Mouse (Mus musculus) cerebellum, adult 8-10 months (tissue): Measurements from ENCODE around the gene Mical2.

Source experiments
- DNase-seq: peaks from one replicate; pipeline ENCODE4 v3.0.0; 2022

Gene Mical2

GRCm38 (mm10) chr7:112209621-112210020 is 16.0 kb upstream of the Mical2 start:
- no peak for DNase-seq

- no peak for DNase-seq
Measured at GRCm38 (mm10) chr7:112212921-112213721, 12.5 kb upstream of the Mical2 start.

- no peak for DNase-seq
Measured at GRCm38 (mm10) chr7:112215871-112216270, 9.8 kb upstream of the Mical2 start.

- DNase-seq, result no peak
Measured at GRCm38 (mm10) chr7:112216720-112217119, 8.9 kb upstream of the Mical2 start.

GRCm38 (mm10) chr7:112217208-112217607 is 8.4 kb upstream of the Mical2 start:
- no peak for DNase-seq

- DNase-seq, result no peak
Measured at GRCm38 (mm10) chr7:112222733-112223524, 2.7 kb upstream of the Mical2 start.

- DNase-seq, result no peak
Measured at GRCm38 (mm10) chr7:112224854-112225253, 802 bp upstream of the Mical2 start.

- DNase-seq, result no peak
Measured at GRCm38 (mm10) chr7:112226446-112227265, 1.0 kb downstream of the Mical2 start.

GRCm38 (mm10) chr7:112227266-112227562 is 1.6 kb downstream of the Mical2 start:
- no peak for DNase-seq

- DNase-seq, result no peak
Measured at GRCm38 (mm10) chr7:112228827-112229498, 3.3 kb downstream of the Mical2 start.

- DNase-seq, result no peak
Measured at GRCm38 (mm10) chr7:112231731-112232130, 6.1 kb downstream of the Mical2 start.

- DNase-seq, result no peak
Measured at GRCm38 (mm10) chr7:112233345-112234005, 7.8 kb downstream of the Mical2 start.

- DNase-seq, result no peak
Measured at GRCm38 (mm10) chr7:112234410-112234809, 8.8 kb downstream of the Mical2 start.

- no peak for DNase-seq
Measured at GRCm38 (mm10) chr7:112235493-112235892, 9.8 kb downstream of the Mical2 start.

GRCm38 (mm10) chr7:112237211-112237610 is 11.6 kb downstream of the Mical2 start:
- DNase-seq, result no peak

- DNase-seq, result no peak
Measured at GRCm38 (mm10) chr7:112237868-112238267, 12.2 kb downstream of the Mical2 start.

- DNase-seq, result no peak
Measured at GRCm38 (mm10) chr7:112238768-112239728, 13.4 kb downstream of the Mical2 start.

- DNase-seq, result no peak
Measured at GRCm38 (mm10) chr7:112240748-112241147, 15.1 kb downstream of the Mical2 start.

GRCm38 (mm10) chr7:112241211-112241944 is 15.7 kb downstream of the Mical2 start:
- DNase-seq, result no peak

- DNase-seq, result no peak
Measured at GRCm38 (mm10) chr7:112241945-112242329, 16.3 kb downstream of the Mical2 start.
